Mouse (Mus musculus) MEL (cell line): ENCODE data around the gene Phospho2. TPM values are rescaled to one million over a fixed set of nuclear protein-coding genes. Genes with fewer than 3 reads are reported as not detected.
A peak's percentile ranks its signal among the peaks of the same experiment; 100 is the strongest.

Experiments used
- DNase-seq: peaks from one replicate; pipeline ENCODE4 v3.0.0; 2011; ENCODE audit warnings: low read depth, low spot score
- H3K27ac ChIP-seq: 2 replicates; pipeline ENCODE4 v1.5.1; 2012; ENCODE audit warnings: low read depth, mild to moderate bottlenecking, control low read depth, low read length, moderate library complexity; ENCODE audit not compliant: control insufficient read depth
- H3K27me3 ChIP-seq, 2 experiments: fragments of 150-350 bp in 1 of 2; sonication (generic) in 1 of 2; 2 replicates each; pipeline ENCODE4 v1.6.1; 2012; ENCODE audit warnings: low read length in 2 of 2, mild to moderate bottlenecking in 2 of 2, improper control_type of control experiment in 1 of 2, moderate library complexity in 1 of 2; ENCODE audit not compliant: insufficient read depth in 2 of 2, control insufficient read depth in 1 of 2
- H3K36me3 ChIP-seq, 2 experiments: 2 replicates each; pipeline ENCODE4 v1.6.1; 2012 to 2014; ENCODE audit warnings: low read length in 2 of 2, improper control_type of control experiment in 1 of 2, inconsistent platforms in 1 of 2, mild to moderate bottlenecking in 1 of 2; ENCODE audit not compliant: insufficient read depth in 2 of 2, control insufficient read depth in 1 of 2
- H3K4me1 ChIP-seq, 2 experiments: fragments of 150-350 bp in 1 of 2; sonication (generic) in 1 of 2; 2 replicates each; pipeline ENCODE4 v1.6.1; 2012; ENCODE audit warnings: low read length in 2 of 2, improper control_type of control experiment in 1 of 2, mild to moderate bottlenecking in 1 of 2; ENCODE audit not compliant: insufficient read depth in 2 of 2, control insufficient read depth in 1 of 2
- H3K4me3 ChIP-seq, 2 experiments: fragments of 150-350 bp in 1 of 2; sonication (generic) in 1 of 2; 2 replicates each; pipeline ENCODE4 v1.5.1; 2012; ENCODE audit warnings: low read depth in 2 of 2, low read length in 2 of 2, mild to moderate bottlenecking in 2 of 2, moderate library complexity in 2 of 2, control low read depth in 1 of 2, improper control_type of control experiment in 1 of 2; ENCODE audit not compliant: control insufficient read depth in 1 of 2, insufficient read depth in 1 of 2
- H3K79me2 ChIP-seq: 2 replicates; pipeline ENCODE4 v1.6.1; 2012; ENCODE audit warnings: mild to moderate bottlenecking, low read length, moderate library complexity; ENCODE audit not compliant: control insufficient read depth, poor library complexity, insufficient read depth
- H3K9ac ChIP-seq: 2 replicates; pipeline ENCODE4 v1.6.1; 2012; ENCODE audit warnings: low read depth, mild to moderate bottlenecking, control low read depth, low read length, moderate library complexity; ENCODE audit not compliant: control insufficient read depth, poor library complexity, severe bottlenecking
- H3K9me3 ChIP-seq: fragments of 150-350 bp; sonication (generic); replicated peaks from 2 replicates; pipeline ENCODE4 v1.6.1; 2012; ENCODE audit warnings: mild to moderate bottlenecking, low read length, improper control_type of control experiment, moderate library complexity; ENCODE audit not compliant: insufficient read depth
- CHD1 ChIP-seq: IDR thresholded peaks from 2 replicates; pipeline ENCODE4 v1.6.1; 2012; ENCODE audit warnings: low read depth, mild to moderate bottlenecking, inconsistent platforms, low read length, improper control_type of control experiment
- CTCF ChIP-seq, 3 experiments: IDR thresholded peaks in 2 of 3; conservative IDR thresholded peaks in 1 of 3; 2 replicates each; pipeline ENCODE4 v1.5.1; 2011 to 2012; ENCODE audit warnings: low read length in 3 of 3, low read depth in 2 of 3, mild to moderate bottlenecking in 2 of 3, improper control_type of control experiment in 1 of 3, inconsistent platforms in 1 of 3, mixed read lengths in 1 of 3, moderate library complexity in 1 of 3; ENCODE audit not compliant: control insufficient read depth in 1 of 3, insufficient read depth in 1 of 3, poor library complexity in 1 of 3, severe bottlenecking in 1 of 3
- E2F4 ChIP-seq: IDR thresholded peaks from 2 replicates; pipeline ENCODE4 v1.6.1; 2011; ENCODE audit warnings: low read depth, low read length, improper control_type of control experiment, borderline replicate concordance
- EP300 ChIP-seq, 2 experiments: IDR thresholded peaks; 2 replicates each; pipeline ENCODE4 v1.6.1; 2011; ENCODE audit warnings: improper control_type of control experiment in 2 of 2, low read length in 2 of 2, low read depth in 1 of 2, mild to moderate bottlenecking in 1 of 2
- GABPA ChIP-seq: IDR thresholded peaks from 2 replicates; pipeline ENCODE4 v1.6.1; 2012; ENCODE audit warnings: low read depth, mild to moderate bottlenecking, inconsistent platforms, low read length, improper control_type of control experiment, moderate library complexity
- GATA1 ChIP-seq: IDR thresholded peaks from 2 replicates; pipeline ENCODE4 v1.6.1; 2011; ENCODE audit warnings: low read depth, low read length, improper control_type of control experiment
- HCFC1 ChIP-seq: IDR thresholded peaks from 2 replicates; pipeline ENCODE4 v1.6.1; 2012; ENCODE audit warnings: low read depth, mild to moderate bottlenecking, inconsistent platforms, low read length, improper control_type of control experiment, moderate library complexity
- KAT2A ChIP-seq: conservative IDR thresholded peaks from 2 replicates; pipeline ENCODE4 v1.6.1; 2012; ENCODE audit warnings: low read depth, low read length, improper control_type of control experiment, inconsistent platforms
- MAFK ChIP-seq: IDR thresholded peaks from 2 replicates; pipeline ENCODE4 v1.6.1; 2011; ENCODE audit warnings: low read depth, mild to moderate bottlenecking, low read length, improper control_type of control experiment, borderline replicate concordance
- MAX ChIP-seq: IDR thresholded peaks from 2 replicates; pipeline ENCODE4 v1.6.1; 2011; ENCODE audit warnings: low read length, improper control_type of control experiment
- MEF2A ChIP-seq: IDR thresholded peaks from 2 replicates; pipeline ENCODE4 v1.6.1; 2014; ENCODE audit warnings: low read depth, mild to moderate bottlenecking, inconsistent platforms, low read length, improper control_type of control experiment; ENCODE audit not compliant: poor library complexity, insufficient replicate concordance, severe bottlenecking; ENCODE audit errors: extremely low read depth
- MXI1 ChIP-seq: IDR thresholded peaks from 2 replicates; pipeline ENCODE4 v1.6.1; 2011; ENCODE audit warnings: mild to moderate bottlenecking, low read depth, low read length, improper control_type of control experiment
- NELFE ChIP-seq: IDR thresholded peaks from 2 replicates; pipeline ENCODE4 v1.6.1; 2011; ENCODE audit warnings: low read depth, low read length, improper control_type of control experiment
- POLR2A ChIP-seq, 2 experiments: IDR thresholded peaks; 2 replicates each; pipeline ENCODE4 v1.6.1; 2011 to 2012; ENCODE audit warnings: low read length in 2 of 2, mild to moderate bottlenecking in 2 of 2, control low read depth in 1 of 2, improper control_type of control experiment in 1 of 2, low read depth in 1 of 2, moderate library complexity in 1 of 2; ENCODE audit not compliant: control insufficient read depth in 1 of 2, insufficient read depth in 1 of 2, poor library complexity in 1 of 2
- POLR2AphosphoS2 ChIP-seq: IDR thresholded peaks from 2 replicates; pipeline ENCODE4 v1.6.1; 2011; ENCODE audit warnings: low read length, improper control_type of control experiment
- RCOR1 ChIP-seq: IDR thresholded peaks from 2 replicates; pipeline ENCODE4 v1.6.1; 2012; ENCODE audit warnings: low read depth, mild to moderate bottlenecking, inconsistent platforms, low read length, improper control_type of control experiment
- SIN3A ChIP-seq: IDR thresholded peaks from 2 replicates; pipeline ENCODE4 v1.6.1; 2012; ENCODE audit warnings: low read length, improper control_type of control experiment, inconsistent platforms
- SMC3 ChIP-seq: IDR thresholded peaks from 2 replicates; pipeline ENCODE4 v1.6.1; 2011; ENCODE audit warnings: low read depth, low read length, improper control_type of control experiment
- TAL1 ChIP-seq: IDR thresholded peaks from 2 replicates; pipeline ENCODE4 v1.6.1; 2012; ENCODE audit warnings: mild to moderate bottlenecking, inconsistent platforms, low read length, moderate library complexity, mixed read lengths
- TBP ChIP-seq: IDR thresholded peaks from 2 replicates; pipeline ENCODE4 v1.8.0; 2011; ENCODE audit warnings: low read depth, low read length, improper control_type of control experiment
- TCF12 ChIP-seq: IDR thresholded peaks from 2 replicates; pipeline ENCODE4 v1.6.1; 2014; ENCODE audit warnings: low read depth, mild to moderate bottlenecking, inconsistent platforms, low read length, improper control_type of control experiment, moderate library complexity
- USF1 ChIP-seq: IDR thresholded peaks from 2 replicates; pipeline ENCODE4 v1.6.1; 2014; ENCODE audit warnings: low read depth, mild to moderate bottlenecking, inconsistent platforms, low read length, improper control_type of control experiment, moderate library complexity
- USF2 ChIP-seq, 2 experiments: IDR thresholded peaks; 2 replicates each; pipeline ENCODE4 v1.6.1; 2011 to 2012; ENCODE audit warnings: improper control_type of control experiment in 2 of 2, low read length in 2 of 2, borderline replicate concordance in 1 of 2, inconsistent platforms in 1 of 2, low read depth in 1 of 2, mild to moderate bottlenecking in 1 of 2; ENCODE audit not compliant: insufficient read depth in 1 of 2
- ZC3H11A ChIP-seq: IDR thresholded peaks from 2 replicates; pipeline ENCODE4 v1.6.1; 2012; ENCODE audit warnings: low read depth, mild to moderate bottlenecking, inconsistent platforms, low read length, improper control_type of control experiment
- ZMIZ1 ChIP-seq: IDR thresholded peaks from 2 replicates; pipeline ENCODE4 v1.6.1; 2012; ENCODE audit warnings: low read depth, mild to moderate bottlenecking, inconsistent platforms, low read length, improper control_type of control experiment, moderate library complexity
- ZNF384 ChIP-seq: IDR thresholded peaks from 2 replicates; pipeline ENCODE4 v1.6.1; 2012; ENCODE audit warnings: low read depth, mild to moderate bottlenecking, inconsistent platforms, low read length, improper control_type of control experiment
- polyA plus RNA-seq, 2 experiments: library from polyadenylated mRNA; stranded (reverse) in 1 of 2; unstranded in 1 of 2; fragments of >175 nt in 1 of 2; fragments of >200 nt in 1 of 2; gene quantifications; 2 replicates each; pipeline versions ENCODE4 v1.2.1 to v1.2.4; 2012; ENCODE audit warnings: low replicate concordance in 2 of 2, low read depth in 1 of 2; ENCODE audit not compliant: insufficient read length in 2 of 2, insufficient read depth in 1 of 2, missing spikeins in 1 of 2
- total RNA-seq: library from RNA; depleted of rRNA; stranded (reverse); fragments of 300-350 nt; gene quantifications from 2 replicates; pipeline ENCODE4 v1.2.3, GENCODE M21; 2012

Phospho2 gene
- total and polyA plus RNA-seq, 3 experiments = 11.8 to 13.2 TPM; not detected in 1

GRCm38 (mm10) chr2:69821711-69822110 is 32.3 kb downstream of the Phospho2 start, which contains the start of gene Klhl23 (continued):
- no peak; the same call in 1 of the 2 replicates for TF ChIP-seq MXI1
- TF ChIP-seq POLR2AphosphoS2 = peak; percentile 60; the same call in 1 of the 2 replicates
- no peak for TF ChIP-seq TAL1
- peak; percentile 85 for TF ChIP-seq TBP
- no peak for TF ChIP-seq MAX
- TF ChIP-seq EP300 (IDR thresholded peaks at IDR 0.05; ENCODE audit: low read depth in 1 of 2, low read length in 2 of 2) = peak in 1 of 2 experiments; percentile 56; a peak in 3 of 4 replicates
- peak; percentile 38 for TF ChIP-seq GATA1
- peak; percentile 71 for TF ChIP-seq HCFC1
- TF ChIP-seq E2F4 = no peak

- Histone ChIP-seq H3K4me1 (peaks cover 23% of the 10 kb centered on the region in 2 experiments), H3K4me3 (peak overlapping the region; percentile 60 to 92), H3K9me3 (no peaks in the 10 kb centered on the region), H3K9ac (peak overlapping the region; percentile 76), H3K36me3 (peaks cover 0 to 28% of the 10 kb centered on the region in 2 experiments; a peak in 3 of 4 replicates), H3K79me2 (peaks cover 14% of the 10 kb centered on the region), H3K27me3 (no peaks in the 10 kb centered on the region), H3K27ac (peak overlapping the region; percentile 73)
- TF ChIP-seq NELFE (no peak), SIN3A (peak; percentile 7; the same call in 1 of the 2 replicates), USF1 (no peak), SMC3 (no peak), ZMIZ1 (no peak), CHD1 (peak; percentile 25; the same call in 1 of the 2 replicates), KAT2A (no peak), TCF12 (no peak), MEF2A (no peak), E2F4 (no peak), MAFK (no peak), ZC3H11A (no peak), POLR2A (IDR thresholded peaks at IDR 0.05; ENCODE audit: control insufficient read depth in 1 of 2, insufficient read depth in 1 of 2, low read depth in 1 of 2, low read length in 2 of 2, poor library complexity in 1 of 2) (0 out of 4 replicates have a peak, but pooled peaks of 1 of the 2 experiments have one; percentile 46), ZNF384 (no peak), CTCF (IDR thresholded peaks at IDR 0.05 in 2 of 3, conservative IDR thresholded peaks at IDR 0.05 in 1 of 3; ENCODE audit: control insufficient read depth in 1 of 3, insufficient read depth in 1 of 3, low read depth in 2 of 3, low read length in 3 of 3, poor library complexity in 1 of 3, severe bottlenecking in 1 of 3) (no peak), RCOR1 (no peak; the same call in 1 of the 2 replicates), GABPA (no peak), USF2 (IDR thresholded peaks at IDR 0.05; ENCODE audit: borderline replicate concordance in 1 of 2, insufficient read depth in 1 of 2, low read depth in 1 of 2, low read length in 2 of 2) (no peak), MXI1 (no peak; the same call in 1 of the 2 replicates)
- DNase-seq = peak; percentile 69
These were observed 33.1 kb downstream of the Phospho2 start for GRCm38 (mm10) chr2:69822361-69823128.
